Mouse (Mus musculus) megakaryocyte, embryonic 14.5 days (primary cell): ENCODE results near the gene Gm20388.

Source experiments
- FLI1 ChIP-seq: IDR thresholded peaks from 2 replicates; pipeline ENCODE4 v1.6.1; 2012; ENCODE audit warnings: low read length, inconsistent platforms, mixed read lengths
- GATA1 ChIP-seq: IDR thresholded peaks from 3 replicates; pipeline ENCODE4 v1.6.1; 2012; ENCODE audit warnings: mixed read lengths, low read length, inconsistent platforms, borderline replicate concordance

DNA sequence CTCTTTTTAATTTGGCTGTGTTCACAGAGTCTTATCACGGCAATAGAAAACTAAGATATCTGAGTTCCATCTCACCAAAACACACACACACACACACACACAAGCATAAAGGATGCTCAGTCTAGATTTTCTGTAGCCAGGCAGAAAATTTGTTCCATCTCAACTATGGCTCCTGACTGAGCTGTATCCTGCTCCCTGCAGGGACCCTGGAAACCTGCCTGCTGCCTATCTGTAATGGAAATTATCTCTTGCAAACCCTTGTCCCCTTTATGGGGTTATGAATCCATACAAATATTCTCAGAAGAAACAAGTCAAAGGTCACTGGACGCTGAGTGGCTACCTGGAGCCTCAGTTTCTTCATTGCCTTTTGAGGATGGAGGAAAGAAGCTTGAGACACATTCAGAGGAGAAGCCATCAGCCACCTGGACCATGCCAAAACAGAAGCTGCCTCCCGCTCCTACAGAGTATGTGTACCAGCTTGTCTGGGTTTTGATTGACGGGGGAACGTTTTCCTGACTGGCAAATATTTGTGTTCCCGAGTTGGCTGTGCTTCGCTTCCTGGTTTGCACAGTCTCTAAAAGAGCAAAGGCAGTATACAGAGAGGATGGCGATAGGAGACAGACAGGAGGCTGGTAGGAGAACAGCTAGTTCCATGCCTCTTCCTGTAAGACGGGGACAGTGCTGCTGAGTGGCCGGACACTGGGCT is 681.1 kb downstream of the Gm20388 start:
- TF ChIP-seq GATA1: no peak
- no peak for TF ChIP-seq FLI1
